Mouse (Mus musculus): ENCODE results near the gene Fbxl13. TPM values are rescaled to one million over a fixed set of nuclear protein-coding genes. Genes with fewer than 3 reads are reported as not detected.

Gene Fbxl13
- polyA plus RNA-seq (2012; rRNA removed), result 0.47 and 0.51 TPM in 2 replicates

GRCm38 (mm10) chr5:21645439-21646132, at the start of gene Fbxl13, which contains the start of gene Armc10:
TSS of gene Fbxl13 (minus strand) at chr5:21645634.
TSS of gene Armc10 (plus strand) at chr5:21645813.

GRCm38 (mm10) chr5:21543409-21544201, 101.8 kb downstream of the Fbxl13 start, which contains the start of gene Lrrc17:
TSS of gene Lrrc17 (plus strand) at chr5:21543559.

Other genes starting within 250 kb of the Fbxl13 start
- gene Ccdc146, start 221.0 kb downstream of the Fbxl13 start, polyA plus RNA-seq (2012; rRNA removed), result 0.40 and 0.64 TPM in 2 replicates
- 6.0 and 6.6 TPM in 2 replicates for gene Fam185a, start 220.7 kb downstream of the Fbxl13 start, polyA plus RNA-seq (2012; rRNA removed)
- gene Lrrc17, start 102.1 kb downstream of the Fbxl13 start, polyA plus RNA-seq (2012; rRNA removed), result 3.2 and 6.3 TPM in 2 replicates
- gene Armc10, start 179 bp upstream of the Fbxl13 start, polyA plus RNA-seq (2012; rRNA removed), result 94.5 and 95.0 TPM in 2 replicates
- gene Napepld, start 55.8 kb upstream of the Fbxl13 start, polyA plus RNA-seq (2012; rRNA removed), result 2.6 and 2.7 TPM in 2 replicates
- gene Pmpcb, start 91.5 kb upstream of the Fbxl13 start, polyA plus RNA-seq (2012; rRNA removed), result 66.3 and 69.6 TPM in 2 replicates
- 29.2 and 29.7 TPM in 2 replicates for gene Dnajc2, start 139.6 kb upstream of the Fbxl13 start, polyA plus RNA-seq (2012; rRNA removed)
- 98.6 and 103 TPM in 2 replicates for gene Psmc2, start 139.6 kb upstream of the Fbxl13 start, polyA plus RNA-seq (2012; rRNA removed)
- gene Slc26a5, start 220.0 kb upstream of the Fbxl13 start, polyA plus RNA-seq (2012; rRNA removed), result 0.25 and 0.34 TPM in 2 replicates

All from central nervous system, embryonic 18 days (tissue).